Mouse (Mus musculus): ENCODE measurements around the gene Prss23.

The Prss23 gene

GRCm38 (mm10) chr7:89526731-89527429 lies at the start of gene Prss23:
Prss23 (minus strand) TSS chr7:89527187.
- DNase-seq (ENCODE audit: low spot score) = no peak

- DNase-seq (ENCODE audit: low spot score) = no peak
These were observed 49.1 kb upstream of the Prss23 start for GRCm38 (mm10) chr7:89576127-89576526.

- DNase-seq (ENCODE audit: low spot score) = no peak
These were observed 37.6 kb upstream of the Prss23 start for GRCm38 (mm10) chr7:89564569-89564968.

- no peak for DNase-seq (ENCODE audit: low spot score)
These were observed 36.5 kb upstream of the Prss23 start for GRCm38 (mm10) chr7:89563501-89563900.

- DNase-seq (ENCODE audit: low spot score) = no peak
These were observed 35.2 kb upstream of the Prss23 start for GRCm38 (mm10) chr7:89562140-89562539.

GRCm38 (mm10) chr7:89560939-89561338 lies 34.0 kb upstream of the Prss23 start:
- DNase-seq (ENCODE audit: low spot score) = no peak

- DNase-seq (ENCODE audit: low spot score) = no peak
These were observed 32.6 kb upstream of the Prss23 start for GRCm38 (mm10) chr7:89559633-89560032.

- DNase-seq (ENCODE audit: low spot score) = no peak
These were observed 32.1 kb upstream of the Prss23 start for GRCm38 (mm10) chr7:89559105-89559504.

- DNase-seq (ENCODE audit: low spot score) = no peak
These were observed 31.6 kb upstream of the Prss23 start for GRCm38 (mm10) chr7:89558446-89559039.

- DNase-seq (ENCODE audit: low spot score) = no peak
These were observed 30.1 kb upstream of the Prss23 start for GRCm38 (mm10) chr7:89557056-89557455.

- DNase-seq (ENCODE audit: low spot score) = no peak
These were observed 29.7 kb upstream of the Prss23 start for GRCm38 (mm10) chr7:89556652-89557051.

GRCm38 (mm10) chr7:89555170-89555569 lies 28.2 kb upstream of the Prss23 start:
- no peak for DNase-seq (ENCODE audit: low spot score)

GRCm38 (mm10) chr7:89554068-89554467 lies 27.1 kb upstream of the Prss23 start:
- no peak for DNase-seq (ENCODE audit: low spot score)

GRCm38 (mm10) chr7:89540976-89541375 lies 14.0 kb upstream of the Prss23 start:
- DNase-seq (ENCODE audit: low spot score) = no peak

- no peak for DNase-seq (ENCODE audit: low spot score)
These were observed 12.4 kb upstream of the Prss23 start for GRCm38 (mm10) chr7:89539391-89539790.

- DNase-seq (ENCODE audit: low spot score) = no peak
These were observed 456 bp upstream of the Prss23 start for GRCm38 (mm10) chr7:89527430-89527856.

- no peak for DNase-seq (ENCODE audit: low spot score)
These were observed 3.2 kb downstream of the Prss23 start for GRCm38 (mm10) chr7:89523816-89524215.

GRCm38 (mm10) chr7:89522170-89522569 lies 4.8 kb downstream of the Prss23 start:
- DNase-seq (ENCODE audit: low spot score) = no peak

GRCm38 (mm10) chr7:89517460-89518390 lies 9.3 kb downstream of the Prss23 start:
- no peak for DNase-seq (ENCODE audit: low spot score)

- DNase-seq (ENCODE audit: low spot score) = no peak
These were observed 10.2 kb downstream of the Prss23 start for GRCm38 (mm10) chr7:89516551-89517459.

GRCm38 (mm10) chr7:89511921-89512514 lies 15.0 kb downstream of the Prss23 start:
- DNase-seq (ENCODE audit: low spot score) = no peak
